Mouse (Mus musculus) forebrain, embryonic 15.5 days (tissue): ENCODE results near the gene Epp13. TPM values are rescaled to one million over a fixed set of nuclear protein-coding genes. Genes with fewer than 3 reads are reported as not detected.
"Not testable (repeated sequence)": the region's sequence is repeated elsewhere in the genome, so short reads cannot be mapped to it uniquely, and the experiment has no call there.

ENCODE experiments used
- ATAC-seq: fragments of 200-750 bp; cut with Nextera tagmentation; replicated peaks from 2 replicates; pipeline ENCODE4 v1.8.0; 2017; ENCODE audit warnings: mild to moderate bottlenecking, moderate TSS enrichment, moderate library complexity
- H3K27ac ChIP-seq: fragments of 300-500 bp; sonication (generic); replicated peaks from 2 replicates; pipeline ENCODE4 v1.5.1; 2015; ENCODE audit warnings: mild to moderate bottlenecking, inconsistent platforms
- H3K27me3 ChIP-seq: fragments of 300-500 bp; sonication (generic); 2 replicates; pipeline ENCODE4 v1.6.1; 2015; ENCODE audit warnings: inconsistent platforms
- H3K36me3 ChIP-seq: fragments of 300-500 bp; sonication (generic); 2 replicates; pipeline ENCODE4 v1.6.1; 2015; ENCODE audit warnings: mild to moderate bottlenecking, inconsistent platforms
- H3K4me1 ChIP-seq: fragments of 300-500 bp; sonication (generic); 2 replicates; pipeline ENCODE4 v1.6.1; 2015; ENCODE audit warnings: inconsistent platforms
- H3K4me2 ChIP-seq: fragments of 300-500 bp; sonication (generic); replicated peaks from 2 replicates; pipeline ENCODE4 v1.6.1; 2015; ENCODE audit warnings: mild to moderate bottlenecking, inconsistent platforms
- H3K4me3 ChIP-seq: fragments of 300-500 bp; sonication (generic); 2 replicates; pipeline ENCODE4 v1.5.1; 2015; ENCODE audit warnings: mild to moderate bottlenecking, inconsistent platforms
- H3K9ac ChIP-seq: fragments of 300-500 bp; sonication (generic); replicated peaks from 2 replicates; pipeline ENCODE4 v1.6.1; 2015; ENCODE audit warnings: mild to moderate bottlenecking, inconsistent platforms
- H3K9me3 ChIP-seq: fragments of 300-500 bp; sonication (generic); 2 replicates; pipeline ENCODE4 v1.6.1; 2016; ENCODE audit warnings: inconsistent platforms
- WGBS: fragments of 180-500 bp; shearing (Covaris S2); methylation state at CpG from one replicate; pipeline ENCODE4 v1.1.7; 2015; ENCODE audit warnings: mixed read lengths; 5-methylcytosine and 5-hydroxymethylcytosine counted together
- polyA plus RNA-seq: library from polyadenylated mRNA; unstranded; fragments of >200 nt; fragmentation: Nextera tagmentation; extraction: Ambion mirVana; gene quantifications from 2 replicates; pipeline ENCODE4 v1.2.1, GENCODE M21; 2015

Epp13 gene
- 0.38 TPM in 1 of 2 replicates, not detected in the other for polyA plus RNA-seq

- no peak within 1 kb of the TSS for H3K4me3 ChIP-seq
Measured at GRCm38 (mm10) chr7:6252410-6252809, at the start of gene Epp13. TSS of gene Epp13 (plus strand) at chr7:6252710.

GRCm38 (mm10) chr7:6204200-6204599 is 48.3 kb upstream of the Epp13 start:
- no peak for ATAC-seq
- WGBS = 79% methylated on average over 3 of the region's 3 CpGs
- Histone ChIP-seq H3K9ac (no peak overlapping the region), H3K9me3 (no peaks in the 10 kb centered on the region), H3K36me3 (no peaks in the 10 kb centered on the region), H3K27me3 (no peaks in the 10 kb centered on the region), H3K4me2 (no peak overlapping the region), H3K27ac (no peak overlapping the region), H3K4me3 (no peak overlapping the region), H3K4me1 (no peaks in the 10 kb centered on the region)

More at GRCm38 (mm10) chr7:6252410-6252809, at the start of gene Epp13:
- Histone ChIP-seq H3K9me3 (no peaks in the 10 kb centered on the region), H3K27ac (no peak within 1 kb of the TSS), H3K4me1 (no peaks in the 10 kb centered on the region), H3K36me3 (no peaks in the 10 kb centered on the region), H3K4me2 (no peak within 1 kb of the TSS), H3K9ac (no peak within 1 kb of the TSS), H3K27me3 (no peaks in the 10 kb centered on the region)
- no peak for ATAC-seq
- WGBS = 85% methylated on average over 6 of the region's 6 CpGs

- H3K27me3 ChIP-seq = no peaks in the 10 kb centered on the region
- no peak overlapping the region for H3K4me3 ChIP-seq
- no peaks in the 10 kb centered on the region for H3K4me1 ChIP-seq
- H3K36me3 ChIP-seq = no peaks in the 10 kb centered on the region
- H3K27ac ChIP-seq = no peak overlapping the region
- no peak for ATAC-seq
- WGBS = 53% methylated on average over 5 of the region's 5 CpGs
- H3K4me2 ChIP-seq = no peak overlapping the region
- no peak overlapping the region for H3K9ac ChIP-seq
- H3K9me3 ChIP-seq = peaks cover 3% of the 10 kb centered on the region; the same call in 1 of the 2 replicates
Measured at GRCm38 (mm10) chr7:6213144-6213543, 39.4 kb upstream of the Epp13 start.

GRCm38 (mm10) chr7:6214691-6215090 is 37.8 kb upstream of the Epp13 start:
- not testable (repeated sequence) for H3K4me3 ChIP-seq, H3K27ac ChIP-seq, H3K27me3 ChIP-seq, H3K4me2 ChIP-seq, H3K9ac ChIP-seq, ATAC-seq, H3K9me3 ChIP-seq, H3K36me3 ChIP-seq, H3K4me1 ChIP-seq
- WGBS = 62% methylated on average over 4 of the region's 4 CpGs

GRCm38 (mm10) chr7:6220147-6220546 is 32.4 kb upstream of the Epp13 start:
- 43% methylated on average over 3 of the region's 3 CpGs for WGBS
- no peak overlapping the region for H3K27ac ChIP-seq
- no peak for ATAC-seq

GRCm38 (mm10) chr7:6221978-6222377 is 30.5 kb upstream of the Epp13 start, which contains the start of gene Zscan5b:
TSS of gene Zscan5b (plus strand) at chr7:6222278.
- 95% methylated on average over 12 of the region's 12 CpGs for WGBS
- Histone ChIP-seq H3K9me3 (no peaks in the 10 kb centered on the region), H3K36me3 (no peaks in the 10 kb centered on the region), H3K9ac (no peak within 1 kb of the TSS), H3K4me2 (no peak within 1 kb of the TSS), H3K4me1 (no peaks in the 10 kb centered on the region), H3K27me3 (no peaks in the 10 kb centered on the region), H3K27ac (no peak within 1 kb of the TSS), H3K4me3 (no peak within 1 kb of the TSS)
- ATAC-seq = no peak

More at GRCm38 (mm10) chr7:6220147-6220546, 32.4 kb upstream of the Epp13 start:
- Histone ChIP-seq H3K4me3 (no peak overlapping the region), H3K9me3 (no peaks in the 10 kb centered on the region), H3K9ac (no peak overlapping the region), H3K27me3 (no peaks in the 10 kb centered on the region), H3K36me3 (no peaks in the 10 kb centered on the region), H3K4me1 (no peaks in the 10 kb centered on the region), H3K4me2 (no peak overlapping the region)

- 49% methylated on average over 8 of the region's 8 CpGs for WGBS
- H3K4me3 ChIP-seq = not testable (repeated sequence)
Measured at GRCm38 (mm10) chr7:6228491-6228890, 24.0 kb upstream of the Epp13 start.

GRCm38 (mm10) chr7:6239787-6240186 is 12.7 kb upstream of the Epp13 start:
- Histone ChIP-seq H3K4me2 (no peak overlapping the region), H3K9me3 (no peaks in the 10 kb centered on the region), H3K27ac (no peak overlapping the region), H3K27me3 (no peaks in the 10 kb centered on the region), H3K4me3 (no peak overlapping the region), H3K9ac (no peak overlapping the region), H3K4me1 (no peaks in the 10 kb centered on the region), H3K36me3 (no peaks in the 10 kb centered on the region)
- WGBS = 48% methylated on average over 11 of the region's 11 CpGs
- ATAC-seq = no peak

More at GRCm38 (mm10) chr7:6228491-6228890, 24.0 kb upstream of the Epp13 start:
- not testable (repeated sequence) for H3K4me2 ChIP-seq, H3K27ac ChIP-seq, H3K9me3 ChIP-seq, H3K27me3 ChIP-seq, H3K9ac ChIP-seq, H3K36me3 ChIP-seq, H3K4me1 ChIP-seq, ATAC-seq

GRCm38 (mm10) chr7:6240841-6241425 is 11.6 kb upstream of the Epp13 start:
- not testable (repeated sequence) for H3K4me2 ChIP-seq, H3K4me1 ChIP-seq, ATAC-seq, H3K27ac ChIP-seq, H3K9ac ChIP-seq, H3K9me3 ChIP-seq, H3K4me3 ChIP-seq, H3K27me3 ChIP-seq, H3K36me3 ChIP-seq
- 26% methylated on average over 1 of the region's 1 CpGs for WGBS

GRCm38 (mm10) chr7:6244361-6245292 is 7.9 kb upstream of the Epp13 start:
- no peaks in the 10 kb centered on the region for H3K4me1 ChIP-seq
- H3K9me3 ChIP-seq = no peaks in the 10 kb centered on the region
- no peaks in the 10 kb centered on the region for H3K27me3 ChIP-seq
- no peaks in the 10 kb centered on the region for H3K36me3 ChIP-seq
- H3K4me3 ChIP-seq = no peak overlapping the region
- WGBS = 65% methylated on average over 11 of the region's 11 CpGs
- H3K9ac ChIP-seq = no peak overlapping the region
- ATAC-seq = no peak
- H3K27ac ChIP-seq = no peak overlapping the region
- H3K4me2 ChIP-seq = no peak overlapping the region

- WGBS = 91% methylated on average over 5 of the region's 5 CpGs
- Histone ChIP-seq H3K9ac (no peak overlapping the region), H3K36me3 (no peaks in the 10 kb centered on the region), H3K27me3 (no peaks in the 10 kb centered on the region), H3K9me3 (no peaks in the 10 kb centered on the region), H3K27ac (no peak overlapping the region), H3K4me2 (no peak overlapping the region), H3K4me1 (no peaks in the 10 kb centered on the region), H3K4me3 (no peak overlapping the region)
- no peak for ATAC-seq
Measured at GRCm38 (mm10) chr7:6254451-6254850, 1.9 kb downstream of the Epp13 start.

- no peak for ATAC-seq
- WGBS = 87% methylated on average over 4 of the region's 4 CpGs
Measured at GRCm38 (mm10) chr7:6257386-6257785, 4.9 kb downstream of the Epp13 start.

More at GRCm38 (mm10) chr7:6257386-6257785, 4.9 kb downstream of the Epp13 start:
- H3K27ac ChIP-seq = no peak overlapping the region
- no peak overlapping the region for H3K4me2 ChIP-seq
- no peaks in the 10 kb centered on the region for H3K36me3 ChIP-seq
- no peaks in the 10 kb centered on the region for H3K27me3 ChIP-seq
- no peak overlapping the region for H3K4me3 ChIP-seq
- no peaks in the 10 kb centered on the region for H3K4me1 ChIP-seq
- H3K9me3 ChIP-seq = no peaks in the 10 kb centered on the region
- no peak overlapping the region for H3K9ac ChIP-seq
